Mouse (Mus musculus) spleen, postnatal 14 days (tissue): ENCODE measurements around the gene Slc44a1.

Experiments used
- DNase-seq, 2 experiments: peaks; one replicate each; pipeline ENCODE4 v3.0.0; 2021 to 2022; ENCODE audit warnings: low spot score in 2 of 2

The Slc44a1 gene

GRCm38 (mm10) chr4:53526446-53526845, 86.2 kb downstream of the Slc44a1 start:
- DNase-seq: no peak

GRCm38 (mm10) chr4:53535795-53536194, 95.6 kb downstream of the Slc44a1 start:
- no peak for DNase-seq

GRCm38 (mm10) chr4:53537101-53537500, 96.9 kb downstream of the Slc44a1 start:
- no peak for DNase-seq

- DNase-seq: no peak
These were observed 97.3 kb downstream of the Slc44a1 start for GRCm38 (mm10) chr4:53537539-53537938.

- no peak for DNase-seq
These were observed 98.4 kb downstream of the Slc44a1 start for GRCm38 (mm10) chr4:53538600-53538999.

GRCm38 (mm10) chr4:53539929-53540328, 99.7 kb downstream of the Slc44a1 start:
- no peak for DNase-seq

- DNase-seq: no peak
These were observed 103.2 kb downstream of the Slc44a1 start for GRCm38 (mm10) chr4:53543421-53543820.

GRCm38 (mm10) chr4:53544889-53545288, 104.7 kb downstream of the Slc44a1 start:
- DNase-seq: no peak

GRCm38 (mm10) chr4:53547381-53547780, 107.2 kb downstream of the Slc44a1 start:
- no peak for DNase-seq

GRCm38 (mm10) chr4:53549375-53549774, 109.2 kb downstream of the Slc44a1 start:
- DNase-seq: no peak

GRCm38 (mm10) chr4:53564618-53565017, 124.4 kb downstream of the Slc44a1 start:
- DNase-seq: no peak

- DNase-seq: no peak
These were observed 126.9 kb downstream of the Slc44a1 start for GRCm38 (mm10) chr4:53567065-53567464.

GRCm38 (mm10) chr4:53575558-53575957, 135.3 kb downstream of the Slc44a1 start:
- no peak for DNase-seq

GRCm38 (mm10) chr4:53587676-53588075, 147.5 kb downstream of the Slc44a1 start:
- no peak for DNase-seq

- DNase-seq: no peak
These were observed 148.7 kb downstream of the Slc44a1 start for GRCm38 (mm10) chr4:53588936-53589335.

- no peak for DNase-seq
These were observed 149.3 kb downstream of the Slc44a1 start for GRCm38 (mm10) chr4:53589466-53589865.

- DNase-seq: no peak
These were observed 149.9 kb downstream of the Slc44a1 start for GRCm38 (mm10) chr4:53590163-53590562.

GRCm38 (mm10) chr4:53590691-53591447, 150.7 kb downstream of the Slc44a1 start:
- no peak for DNase-seq

- DNase-seq: no peak
These were observed 151.3 kb downstream of the Slc44a1 start for GRCm38 (mm10) chr4:53591536-53591935.

GRCm38 (mm10) chr4:53591941-53592340, 151.7 kb downstream of the Slc44a1 start:
- no peak for DNase-seq

- DNase-seq: no peak
These were observed 152.2 kb downstream of the Slc44a1 start for GRCm38 (mm10) chr4:53592386-53592785.

GRCm38 (mm10) chr4:53594204-53594603, 154.0 kb downstream of the Slc44a1 start:
- DNase-seq: peak in 1 of 2 experiments; percentile 1

GRCm38 (mm10) chr4:53595246-53596062, 155.2 kb downstream of the Slc44a1 start:
- no peak for DNase-seq
